Mouse (Mus musculus): ENCODE data around the gene Cars.

DNA sequence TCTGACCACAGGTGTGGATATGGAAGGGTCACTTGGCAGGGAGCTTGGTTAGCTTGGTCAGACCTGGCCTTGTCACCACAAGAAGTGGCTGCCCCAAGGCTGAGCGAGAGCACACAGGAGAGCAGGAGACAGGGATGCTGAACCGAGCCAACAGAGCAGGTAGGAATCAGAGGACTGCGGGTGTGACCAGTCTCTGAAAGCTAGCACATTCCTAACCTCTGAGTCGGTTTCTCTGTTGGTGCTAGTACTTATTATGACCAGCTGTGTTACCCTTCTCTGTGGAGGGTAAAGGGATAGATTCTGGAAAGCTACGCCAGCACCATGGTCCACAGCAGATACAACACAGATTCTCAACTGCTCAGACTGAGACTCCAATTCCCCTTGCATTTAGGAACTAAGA lies 36.1 kb downstream of the Cars start:
- no peak for TF ChIP-seq GATA1 (IDR thresholded peaks at IDR 0.05; ENCODE audit: low read length)
- no peak for TF ChIP-seq TAL1 (IDR thresholded peaks at IDR 0.05; ENCODE audit: low read length)

Measured in erythroblast, embryonic 14.5 days (primary cell).